Mouse (Mus musculus) c-Kit-negative CD71-positive TER-119-positive erythroid progenitor cells, embryonic 14.5 days (primary cell): Measurements from ENCODE around the gene Gm13757.
"Not testable (repeated sequence)": the region's sequence is repeated elsewhere in the genome, so short reads cannot be mapped to it uniquely, and the experiment has no call there.

Source experiments
- DNase-seq: peaks from one replicate; pipeline ENCODE4 v3.0.0-alpha.2; 2013; ENCODE audit warnings: low read depth, low spot score

Gm13757 gene

GRCm38 (mm10) chr2:88449031-88449430, at the start of gene Gm13757:
Gene Gm13757, minus strand, starts transcription at chr2:88449131.
- no peak for DNase-seq

GRCm38 (mm10) chr2:88493020-88493419, 44.1 kb upstream of the Gm13757 start, which contains the start of gene Olfr1185-ps1:
Gene Olfr1185-ps1, plus strand, starts transcription at chr2:88493320.
- DNase-seq: no peak

GRCm38 (mm10) chr2:88483298-88483697, 34.4 kb upstream of the Gm13757 start, which contains the start of gene Olfr1184:
Gene Olfr1184, plus strand, starts transcription at chr2:88483598.
- DNase-seq: no peak

- DNase-seq: not testable (repeated sequence)
These were observed 5.6 kb upstream of the Gm13757 start, which contains the start of gene Olfr1183 for GRCm38 (mm10) chr2:88454567-88454966. Gene Olfr1183, plus strand, starts transcription at chr2:88454867.

GRCm38 (mm10) chr2:88426071-88426470, 22.9 kb downstream of the Gm13757 start, which contains the start of gene Olfr1181:
Gene Olfr1181, minus strand, starts transcription at chr2:88426171.
- no peak for DNase-seq

- DNase-seq: no peak
These were observed 29.9 kb downstream of the Gm13757 start, which contains the start of gene Olfr1180 for GRCm38 (mm10) chr2:88419051-88419450. Gene Olfr1180, minus strand, starts transcription at chr2:88419151.

GRCm38 (mm10) chr2:88406353-88406752, 42.6 kb downstream of the Gm13757 start, which contains the start of gene Olfr1179:
Gene Olfr1179, minus strand, starts transcription at chr2:88406453.
- no peak for DNase-seq
